8 mouse cellular contexts compared by ENCODE assay signal in the genomic region with DNA sequence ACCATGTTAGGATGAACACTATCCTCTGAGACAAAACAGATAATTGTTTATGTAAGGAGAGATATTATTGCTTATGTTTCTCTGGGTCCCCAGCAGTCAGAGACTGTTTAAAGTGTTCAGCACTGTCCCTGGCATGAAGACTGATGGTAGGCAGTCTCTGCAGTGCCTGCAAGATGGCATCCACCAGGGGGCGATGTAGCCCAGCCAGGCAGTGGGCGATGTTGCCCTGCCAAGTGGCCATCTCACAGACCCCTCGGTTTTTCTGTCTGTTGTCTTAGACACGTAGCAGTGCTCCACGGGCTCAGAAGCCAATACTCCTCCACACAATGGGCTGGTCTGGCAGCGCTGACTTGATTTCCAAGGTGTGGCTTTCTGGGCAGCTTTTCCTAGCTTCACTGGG. TPM values are rescaled to one million over a fixed set of nuclear protein-coding genes. Genes with fewer than 3 reads are reported as not detected.
DNase-seq lines count a peak whose midpoint lies in the region; ATAC-seq lines count a peak whose summit lies in the region.

No protein-coding gene starts in this region.

- peaks cover 23% of the 10 kb centered on the region for H3K4me1 ChIP-seq in liver, embryonic 13.5 days (replicated peaks)

- H3K9me3 ChIP-seq in liver, embryonic 13.5 days (replicated peaks), result no peaks in the 10 kb centered on the region

- whole genome bisulfite sequencing in liver, embryonic 13.5 days (ENCODE audit: insufficient replicate concordance), result 6% methylated on average over 6 of the region's 6 CpGs

- no peak overlapping the region for H3K27ac ChIP-seq in liver, embryonic 13.5 days

- no peak overlapping the region for H3K4me3 ChIP-seq in liver, embryonic 13.5 days (replicated peaks)

- no peak overlapping the region for H3K9ac ChIP-seq in liver, embryonic 13.5 days

- H3K4me2 ChIP-seq in liver, embryonic 13.5 days, result 0 out of 2 replicates have a peak overlapping the region, but pooled peaks have one; percentile 4

- H3K27me3 ChIP-seq in liver, embryonic 13.5 days, result no peaks in the 10 kb centered on the region

- ATAC-seq in liver, embryonic 13.5 days (ENCODE audit: low read depth), result no peak

- DNase-seq in 416B (ENCODE audit: low read depth) (peak; percentile 80), MN1 (ENCODE audit: low spot score) (peak; percentile 78)
- peak; percentile 91 to 96 for DNase-seq in cerebellum, postnatal 14 days
- peak; percentile 82 to 89 for DNase-seq in gastrocnemius, postnatal 4 days (ENCODE audit: low spot score in 2 of 2)
- peak; percentile 80 for DNase-seq in kidney, adult 9 months
- DNase-seq in liver, embryonic 13.5 days, result peak; percentile 46
- peak; percentile 86 for DNase-seq in ovary, postnatal 36 days (ENCODE audit: low spot score)
- peak; percentile 72 to 78 for DNase-seq in thymus, postnatal 36 days

- H3K36me3 ChIP-seq in liver, embryonic 13.5 days, result no peaks in the 10 kb centered on the region

RNA-seq across cellular contexts. Expression of a gene that starts 34.6 kb away (rescaled TPM):
- total RNA-seq in gastrocnemius, postnatal 4 days (2021), result 10 to 100 TPM; 25.3 to 32.0 TPM
- 16.0 and 16.3 TPM in 2 replicates for polyA plus RNA-seq in liver, embryonic 13.5 days (2015; fragmentation: Nextera tagmentation; extraction: Ambion mirVana)

RNA-seq across cellular contexts. Expression of a gene that starts 43.3 kb away (rescaled TPM):
- total RNA-seq in gastrocnemius, postnatal 4 days (2021), result 10 to 100 TPM; 53.7 to 62.8 TPM
- 231 and 240 TPM in 2 replicates for polyA plus RNA-seq in liver, embryonic 13.5 days (2015; fragmentation: Nextera tagmentation; extraction: Ambion mirVana)
